Comparison of ENCODE assay signal across 21 mouse cellular contexts in genomic region chr6:108971415-108972089, GRCm38 (mm10).
A peak's percentile ranks its signal among the peaks of the same experiment; 100 is the strongest.
DNase-seq lines count a peak whose midpoint lies in the region; ATAC-seq and TF ChIP-seq lines count a peak whose summit lies in the region.
"Had no signal": no experiment of that assay in that cellular context is flagged by ENCODE, and none has a peak within 500 bp of the region (broad histone marks: within the 10 kb centered on the region; RNA-seq: fewer than 3 reads in every experiment).

No protein-coding gene starts in this region.

- no peaks in the 10 kb centered on the region for H3K4me1 ChIP-seq in forebrain, embryonic 12.5 days
- no peaks in the 10 kb centered on the region for H3K4me1 ChIP-seq in forebrain, postnatal 0 days (ENCODE audit: insufficient read depth)
- no peaks in the 10 kb centered on the region for H3K4me1 ChIP-seq in midbrain, embryonic 12.5 days
- no peaks in the 10 kb centered on the region for H3K4me1 ChIP-seq in midbrain, embryonic 10.5 days
- peaks cover 7% of the 10 kb centered on the region; the same call in 1 of the 2 replicates for H3K4me1 ChIP-seq in forebrain, embryonic 16.5 days (replicated peaks; ENCODE audit: control insufficient read depth, insufficient read depth, low read length)
- H3K4me1 ChIP-seq: embryonic facial prominence, embryonic 12.5 days; heart, embryonic 13.5 days; hindbrain, embryonic 12.5 days had no signal

- 50% methylated on average over 4 of the region's 4 CpGs for WGBS in forebrain, embryonic 12.5 days
- 21% methylated on average over 4 of the region's 4 CpGs for WGBS in forebrain, postnatal 0 days
- 74% methylated on average over 4 of the region's 4 CpGs for WGBS in midbrain, embryonic 12.5 days
- WGBS in midbrain, embryonic 10.5 days: 77% methylated on average over 4 of the region's 4 CpGs
- WGBS in forebrain, embryonic 16.5 days: 22% methylated on average over 4 of the region's 4 CpGs

- peak; percentile 71; the same call in 1 of the 2 replicates for ATAC-seq in forebrain, embryonic 12.5 days (ENCODE audit: low FRiP score)
- ATAC-seq in forebrain, postnatal 0 days: no peak
- peak; percentile 6; the same call in 1 of the 2 replicates for ATAC-seq in midbrain, embryonic 12.5 days (ENCODE audit: low FRiP score, low read depth)
- ATAC-seq in forebrain, embryonic 16.5 days: peak; percentile 64; the same call in 1 of the 2 replicates
- ATAC-seq: activated CD4-positive, CD25-positive, alpha-beta regulatory T cell, adult 4 months; hindbrain, embryonic 16.5 days; Patski had no signal

- DNase-seq in forebrain, postnatal 0 days: no peak
- DNase-seq in midbrain, embryonic 10.5 days (ENCODE audit: low spot score): no peak
- DNase-seq in ovary, postnatal 14 days (ENCODE audit: low spot score): no peak
- DNase-seq in ovary, adult 18-20 months (ENCODE audit: low spot score): no peak
- DNase-seq: adrenal gland, postnatal 25 days; cerebellum, adult 11 months; cerebellum, adult 8-10 months; cerebellum, postnatal 14 days; gastrocnemius, postnatal 36 days; heart, adult 11 months; heart, postnatal 36 days had no signal

- no peak overlapping the region for H3K9ac ChIP-seq in forebrain, embryonic 12.5 days
- no peak overlapping the region for H3K9ac ChIP-seq in forebrain, postnatal 0 days
- no peak overlapping the region for H3K9ac ChIP-seq in midbrain, embryonic 12.5 days (replicated peaks)
- H3K9ac ChIP-seq in forebrain, embryonic 16.5 days (replicated peaks; ENCODE audit: low read depth, low read length): no peak overlapping the region
- H3K9ac ChIP-seq: embryonic facial prominence, embryonic 12.5 days; heart, embryonic 13.5 days; hindbrain, embryonic 12.5 days had no signal

- H3K36me3 ChIP-seq in forebrain, embryonic 12.5 days (replicated peaks): no peaks in the 10 kb centered on the region
- no peaks in the 10 kb centered on the region for H3K36me3 ChIP-seq in forebrain, postnatal 0 days (ENCODE audit: insufficient read depth)
- no peaks in the 10 kb centered on the region for H3K36me3 ChIP-seq in midbrain, embryonic 12.5 days
- no peaks in the 10 kb centered on the region for H3K36me3 ChIP-seq in midbrain, embryonic 10.5 days
- no peaks in the 10 kb centered on the region for H3K36me3 ChIP-seq in forebrain, embryonic 16.5 days (ENCODE audit: control insufficient read depth, insufficient read depth)
- H3K36me3 ChIP-seq: embryonic facial prominence, embryonic 12.5 days; heart, embryonic 13.5 days; hindbrain, embryonic 12.5 days had no signal

- TF ChIP-seq CTCF in forebrain, postnatal 0 days (IDR thresholded peaks at IDR 0.05; ENCODE audit: low read depth): no peak

- H3K27ac ChIP-seq in forebrain, embryonic 12.5 days: no peak overlapping the region
- H3K27ac ChIP-seq in forebrain, postnatal 0 days (ENCODE audit: low read depth, low read length): no peak overlapping the region
- no peak overlapping the region for H3K27ac ChIP-seq in midbrain, embryonic 12.5 days (replicated peaks)
- no peak overlapping the region for H3K27ac ChIP-seq in midbrain, embryonic 10.5 days (replicated peaks)
- no peak overlapping the region for H3K27ac ChIP-seq in forebrain, embryonic 16.5 days (ENCODE audit: low read length)
- H3K27ac ChIP-seq: embryonic facial prominence, embryonic 12.5 days; heart, embryonic 13.5 days; hindbrain, embryonic 12.5 days had no signal

- H3K9me3 ChIP-seq in forebrain, embryonic 12.5 days: no peaks in the 10 kb centered on the region
- H3K9me3 ChIP-seq in forebrain, postnatal 0 days (ENCODE audit: low read length): no peaks in the 10 kb centered on the region
- no peaks in the 10 kb centered on the region for H3K9me3 ChIP-seq in midbrain, embryonic 12.5 days
- no peaks in the 10 kb centered on the region for H3K9me3 ChIP-seq in midbrain, embryonic 10.5 days (replicated peaks)
- H3K9me3 ChIP-seq in forebrain, embryonic 16.5 days (ENCODE audit: control insufficient read depth, low read length): no peaks in the 10 kb centered on the region
- H3K9me3 ChIP-seq: embryonic facial prominence, embryonic 12.5 days; heart, embryonic 13.5 days; hindbrain, embryonic 12.5 days had no signal

- no peak overlapping the region for H3K4me3 ChIP-seq in forebrain, embryonic 12.5 days (replicated peaks)
- H3K4me3 ChIP-seq in forebrain, postnatal 0 days (ENCODE audit: low read depth, low read length): no peak overlapping the region
- H3K4me3 ChIP-seq in midbrain, embryonic 12.5 days: no peak overlapping the region
- no peak overlapping the region for H3K4me3 ChIP-seq in midbrain, embryonic 10.5 days
- no peak overlapping the region for H3K4me3 ChIP-seq in forebrain, embryonic 16.5 days (replicated peaks; ENCODE audit: low read length)
- H3K4me3 ChIP-seq: embryonic facial prominence, embryonic 12.5 days; heart, embryonic 13.5 days; hindbrain, embryonic 12.5 days had no signal

- no peaks in the 10 kb centered on the region for H3K27me3 ChIP-seq in forebrain, embryonic 12.5 days
- H3K27me3 ChIP-seq in forebrain, postnatal 0 days (ENCODE audit: insufficient read depth, low read length): no peaks in the 10 kb centered on the region
- H3K27me3 ChIP-seq in midbrain, embryonic 12.5 days: no peaks in the 10 kb centered on the region
- no peaks in the 10 kb centered on the region for H3K27me3 ChIP-seq in midbrain, embryonic 10.5 days (ENCODE audit: low read depth, poor library complexity, severe bottlenecking)
- no peaks in the 10 kb centered on the region for H3K27me3 ChIP-seq in forebrain, embryonic 16.5 days (replicated peaks; ENCODE audit: control insufficient read depth, insufficient read depth, low read length)
- H3K27me3 ChIP-seq: CH12.LX; embryonic facial prominence, embryonic 12.5 days; heart, embryonic 13.5 days; hindbrain, embryonic 12.5 days had no signal

- H3K4me2 ChIP-seq in forebrain, embryonic 12.5 days: no peak overlapping the region
- H3K4me2 ChIP-seq in forebrain, postnatal 0 days (ENCODE audit: low read depth): no peak overlapping the region
- H3K4me2 ChIP-seq in midbrain, embryonic 12.5 days (replicated peaks): no peak overlapping the region
- H3K4me2 ChIP-seq in forebrain, embryonic 16.5 days (ENCODE audit: low read length): no peak overlapping the region
- H3K4me2 ChIP-seq: embryonic facial prominence, embryonic 12.5 days; heart, embryonic 13.5 days; hindbrain, embryonic 12.5 days had no signal
